Mouse (Mus musculus): ENCODE data around the gene Lep. TPM values are rescaled to one million over a fixed set of nuclear protein-coding genes. Genes with fewer than 3 reads are reported as not detected.

Lep gene
- polyA plus RNA-seq, 1 experiment, result not detected

GRCm38 (mm10) chr6:29031216-29031615 is 28.8 kb upstream of the Lep start:
- H3K4me3 ChIP-seq (ENCODE audit: low read depth, low read length), result no peak overlapping the region
- no peaks in the 10 kb centered on the region for H3K27me3 ChIP-seq (ENCODE audit: control insufficient read depth, insufficient read depth, low read length)
- 0 out of 2 replicates have a peak, but pooled peaks cover 2% of the 10 kb centered on the region for H3K4me1 ChIP-seq (ENCODE audit: control insufficient read depth, insufficient read depth, insufficient read length, low read length)
- no peaks in the 10 kb centered on the region for H3K36me3 ChIP-seq (ENCODE audit: control insufficient read depth, insufficient read depth, low read length)
- 17% methylated on average over 6 of the region's 6 CpGs for WGBS
- H3K27ac ChIP-seq (ENCODE audit: insufficient read depth, low read depth, low read length), result no peak overlapping the region
- TF ChIP-seq CTCF (IDR thresholded peaks at IDR 0.05; ENCODE audit: extremely low read depth, insufficient read length, insufficient replicate concordance, low read depth, low read length) (no peak), POLR2A (IDR thresholded peaks at IDR 0.05; ENCODE audit: low read depth, low read length) (no peak)

GRCm38 (mm10) chr6:29031704-29032310 is 28.2 kb upstream of the Lep start:
- 85% methylated on average over 13 of the region's 13 CpGs for WGBS
- H3K4me3 ChIP-seq (ENCODE audit: low read depth, low read length), result no peak overlapping the region
- TF ChIP-seq CTCF (IDR thresholded peaks at IDR 0.05; ENCODE audit: extremely low read depth, insufficient read length, insufficient replicate concordance, low read depth, low read length) (no peak), POLR2A (IDR thresholded peaks at IDR 0.05; ENCODE audit: low read depth, low read length) (no peak)
- H3K27me3 ChIP-seq (ENCODE audit: control insufficient read depth, insufficient read depth, low read length), result no peaks in the 10 kb centered on the region
- H3K4me1 ChIP-seq (ENCODE audit: control insufficient read depth, insufficient read depth, insufficient read length, low read length), result 0 out of 2 replicates have a peak, but pooled peaks cover 2% of the 10 kb centered on the region
- H3K27ac ChIP-seq (ENCODE audit: insufficient read depth, low read depth, low read length), result no peak overlapping the region
- no peaks in the 10 kb centered on the region for H3K36me3 ChIP-seq (ENCODE audit: control insufficient read depth, insufficient read depth, low read length)

- Histone ChIP-seq H3K36me3 (ENCODE audit: control insufficient read depth, insufficient read depth, low read length) (no peaks in the 10 kb centered on the region), H3K4me1 (ENCODE audit: control insufficient read depth, insufficient read depth, insufficient read length, low read length) (0 out of 2 replicates have a peak, but pooled peaks cover 2% of the 10 kb centered on the region), H3K27ac (ENCODE audit: insufficient read depth, low read depth, low read length) (no peak overlapping the region), H3K27me3 (ENCODE audit: control insufficient read depth, insufficient read depth, low read length) (no peaks in the 10 kb centered on the region), H3K4me3 (ENCODE audit: low read depth, low read length) (no peak overlapping the region)
- 80% methylated on average over 12 of the region's 12 CpGs for WGBS
- TF ChIP-seq CTCF (IDR thresholded peaks at IDR 0.05; ENCODE audit: extremely low read depth, insufficient read length, insufficient replicate concordance, low read depth, low read length) (no peak), POLR2A (IDR thresholded peaks at IDR 0.05; ENCODE audit: low read depth, low read length) (no peak)
These were observed 27.6 kb upstream of the Lep start for GRCm38 (mm10) chr6:29032411-29032810.

GRCm38 (mm10) chr6:29033981-29034646 is 25.9 kb upstream of the Lep start:
- 84% methylated on average over 7 of the region's 7 CpGs for WGBS
- no peak for TF ChIP-seq POLR2A (IDR thresholded peaks at IDR 0.05; ENCODE audit: low read depth, low read length)
- TF ChIP-seq CTCF (IDR thresholded peaks at IDR 0.05; ENCODE audit: extremely low read depth, insufficient read length, insufficient replicate concordance, low read depth, low read length), result no peak
- no peaks in the 10 kb centered on the region for H3K27me3 ChIP-seq (ENCODE audit: control insufficient read depth, insufficient read depth, low read length)

GRCm38 (mm10) chr6:29036698-29037097 is 23.3 kb upstream of the Lep start:
- WGBS, result 53% methylated on average over 4 of the region's 4 CpGs
- Histone ChIP-seq H3K4me1 (ENCODE audit: control insufficient read depth, insufficient read depth, insufficient read length, low read length) (no peaks in the 10 kb centered on the region), H3K36me3 (ENCODE audit: control insufficient read depth, insufficient read depth, low read length) (no peaks in the 10 kb centered on the region), H3K4me3 (ENCODE audit: low read depth, low read length) (no peak overlapping the region), H3K27ac (ENCODE audit: insufficient read depth, low read depth, low read length) (no peak overlapping the region), H3K27me3 (ENCODE audit: control insufficient read depth, insufficient read depth, low read length) (no peaks in the 10 kb centered on the region)
- no peak for TF ChIP-seq CTCF (IDR thresholded peaks at IDR 0.05; ENCODE audit: extremely low read depth, insufficient read length, insufficient replicate concordance, low read depth, low read length)
- TF ChIP-seq POLR2A (IDR thresholded peaks at IDR 0.05; ENCODE audit: low read depth, low read length), result no peak

More at GRCm38 (mm10) chr6:29033981-29034646, 25.9 kb upstream of the Lep start:
- Histone ChIP-seq H3K4me1 (ENCODE audit: control insufficient read depth, insufficient read depth, insufficient read length, low read length) (0 out of 2 replicates have a peak, but pooled peaks cover 2% of the 10 kb centered on the region), H3K4me3 (ENCODE audit: low read depth, low read length) (no peak overlapping the region), H3K36me3 (ENCODE audit: control insufficient read depth, insufficient read depth, low read length) (no peaks in the 10 kb centered on the region), H3K27ac (ENCODE audit: insufficient read depth, low read depth, low read length) (no peak overlapping the region)

GRCm38 (mm10) chr6:29040266-29040665 is 19.8 kb upstream of the Lep start:
- 80% methylated on average over 2 of the region's 2 CpGs for WGBS
- Histone ChIP-seq H3K27me3 (ENCODE audit: control insufficient read depth, insufficient read depth, low read length) (no peaks in the 10 kb centered on the region), H3K4me3 (ENCODE audit: low read depth, low read length) (no peak overlapping the region), H3K27ac (ENCODE audit: insufficient read depth, low read depth, low read length) (no peak overlapping the region), H3K36me3 (ENCODE audit: control insufficient read depth, insufficient read depth, low read length) (no peaks in the 10 kb centered on the region), H3K4me1 (ENCODE audit: control insufficient read depth, insufficient read depth, insufficient read length, low read length) (no peaks in the 10 kb centered on the region)
- TF ChIP-seq POLR2A (IDR thresholded peaks at IDR 0.05; ENCODE audit: low read depth, low read length) (no peak), CTCF (IDR thresholded peaks at IDR 0.05; ENCODE audit: extremely low read depth, insufficient read length, insufficient replicate concordance, low read depth, low read length) (no peak)

- Histone ChIP-seq H3K4me1 (ENCODE audit: control insufficient read depth, insufficient read depth, insufficient read length, low read length) (no peaks in the 10 kb centered on the region), H3K27ac (ENCODE audit: insufficient read depth, low read depth, low read length) (no peak overlapping the region), H3K36me3 (ENCODE audit: control insufficient read depth, insufficient read depth, low read length) (no peaks in the 10 kb centered on the region), H3K4me3 (ENCODE audit: low read depth, low read length) (no peak overlapping the region), H3K27me3 (ENCODE audit: control insufficient read depth, insufficient read depth, low read length) (no peaks in the 10 kb centered on the region)
- TF ChIP-seq CTCF (IDR thresholded peaks at IDR 0.05; ENCODE audit: extremely low read depth, insufficient read length, insufficient replicate concordance, low read depth, low read length) (no peak), POLR2A (IDR thresholded peaks at IDR 0.05; ENCODE audit: low read depth, low read length) (no peak)
These were observed 16.0 kb upstream of the Lep start for GRCm38 (mm10) chr6:29044029-29044428.

Data from small intestine, adult 2 months (tissue).